Mouse (Mus musculus): ENCODE measurements around the gene Ggta1.

Gene Ggta1

DNA sequence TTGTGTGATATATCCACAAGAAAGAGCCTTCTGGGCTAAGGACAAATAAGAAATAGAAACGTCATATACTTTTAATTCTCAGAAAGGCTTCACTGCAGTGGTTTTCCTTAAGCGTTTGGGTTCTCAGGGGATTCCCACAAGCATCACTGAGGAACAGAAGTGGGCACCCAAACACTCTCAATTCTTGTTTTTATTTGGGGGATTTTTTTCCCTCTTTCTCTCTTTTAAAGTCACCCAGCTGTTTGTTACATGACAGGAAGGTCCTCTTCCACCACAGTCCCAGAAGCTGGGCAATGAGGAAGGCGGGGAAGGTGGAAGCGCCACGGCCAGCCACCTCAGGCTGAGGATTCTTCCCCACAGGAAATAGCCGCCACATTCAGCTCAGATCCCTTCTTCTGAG lies 46.6 kb downstream of the Ggta1 start:
- TF ChIP-seq GATA4 (IDR thresholded peaks at IDR 0.05; ENCODE audit: insufficient replicate concordance, low read length): no peak

DNA sequence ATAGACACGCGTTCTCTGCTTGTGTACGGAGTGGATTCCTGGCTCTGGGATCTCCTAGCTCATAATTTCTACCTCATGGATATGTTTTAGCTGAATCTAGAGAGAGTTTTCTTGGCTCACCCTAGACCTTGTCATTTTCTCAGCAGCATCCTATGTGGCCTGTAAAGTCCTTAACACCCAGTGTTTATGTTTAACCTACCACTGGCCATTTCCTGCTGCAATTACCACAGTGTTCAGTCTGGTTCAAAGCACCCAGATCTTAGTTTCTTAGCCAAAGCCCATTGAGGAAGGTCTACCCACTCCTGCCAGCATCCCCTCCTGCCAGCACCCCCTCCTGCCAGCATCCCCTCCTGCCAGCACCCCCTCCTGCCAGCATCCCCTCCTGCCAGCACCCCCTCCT lies 50.2 kb downstream of the Ggta1 start:
- TF ChIP-seq GATA4 (IDR thresholded peaks at IDR 0.05; ENCODE audit: insufficient replicate concordance, low read length): no peak

GRCm38 (mm10) chr2:35412246-35412645 lies 50.8 kb downstream of the Ggta1 start:
- no peak for TF ChIP-seq GATA4 (IDR thresholded peaks at IDR 0.05; ENCODE audit: insufficient replicate concordance, low read length)

DNA sequence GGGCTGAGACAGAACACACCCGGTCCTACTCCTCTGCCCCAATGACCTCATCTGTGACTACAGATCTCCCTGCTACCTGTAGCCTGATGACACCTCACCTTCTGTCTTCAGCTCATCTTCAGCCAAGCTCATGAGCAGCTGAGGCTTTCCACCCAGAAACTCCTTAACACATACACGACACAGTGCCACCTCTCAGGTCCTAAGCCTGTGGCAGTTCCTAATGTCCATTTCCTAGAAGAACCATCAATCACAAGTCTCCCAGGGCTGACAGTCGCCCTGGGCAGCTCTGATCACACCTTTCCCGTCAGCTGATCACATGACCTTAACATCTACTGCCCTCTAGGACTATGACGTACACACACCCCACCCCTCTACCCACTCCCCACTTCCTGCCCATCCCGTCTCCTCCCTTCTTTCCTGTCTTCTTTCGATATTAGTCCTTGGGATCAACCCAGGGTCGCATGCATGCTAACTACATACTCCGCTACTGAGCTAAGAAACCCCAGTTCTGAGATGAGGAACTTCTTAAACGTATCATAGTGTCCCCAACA lies 51.3 kb downstream of the Ggta1 start:
- no peak for TF ChIP-seq GATA4 (IDR thresholded peaks at IDR 0.05; ENCODE audit: insufficient replicate concordance, low read length)

GRCm38 (mm10) chr2:35409466-35409865 lies 53.6 kb downstream of the Ggta1 start:
- TF ChIP-seq GATA4 (IDR thresholded peaks at IDR 0.05; ENCODE audit: insufficient replicate concordance, low read length): no peak

- no peak for TF ChIP-seq GATA4 (IDR thresholded peaks at IDR 0.05; ENCODE audit: insufficient replicate concordance, low read length)
Measured at GRCm38 (mm10) chr2:35408409-35409110, 54.5 kb downstream of the Ggta1 start.

- no peak for TF ChIP-seq GATA4 (IDR thresholded peaks at IDR 0.05; ENCODE audit: insufficient replicate concordance, low read length)
Measured at GRCm38 (mm10) chr2:35407878-35408277, 55.2 kb downstream of the Ggta1 start.

DNA sequence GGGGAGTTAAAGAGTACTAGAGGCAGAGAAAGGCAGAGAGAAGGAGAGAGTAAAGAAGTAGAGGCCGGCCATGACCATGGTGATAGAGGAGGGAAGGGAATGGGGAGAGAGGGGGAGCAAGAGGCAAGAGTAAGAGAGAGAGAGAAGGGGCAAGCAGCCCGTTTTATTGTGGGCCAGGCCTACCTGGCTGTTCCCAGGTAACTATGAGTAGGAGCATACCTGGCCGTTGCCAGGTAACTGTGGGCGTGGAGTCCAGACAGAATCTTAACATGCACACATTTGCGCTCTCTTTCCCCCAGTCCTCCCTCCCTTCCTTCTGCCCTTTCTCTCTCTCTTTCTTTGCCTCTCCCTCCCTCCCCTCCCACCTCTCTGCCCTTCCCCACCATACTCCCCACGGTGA lies 55.8 kb downstream of the Ggta1 start:
- no peak for TF ChIP-seq GATA4 (IDR thresholded peaks at IDR 0.05; ENCODE audit: insufficient replicate concordance, low read length)

DNA sequence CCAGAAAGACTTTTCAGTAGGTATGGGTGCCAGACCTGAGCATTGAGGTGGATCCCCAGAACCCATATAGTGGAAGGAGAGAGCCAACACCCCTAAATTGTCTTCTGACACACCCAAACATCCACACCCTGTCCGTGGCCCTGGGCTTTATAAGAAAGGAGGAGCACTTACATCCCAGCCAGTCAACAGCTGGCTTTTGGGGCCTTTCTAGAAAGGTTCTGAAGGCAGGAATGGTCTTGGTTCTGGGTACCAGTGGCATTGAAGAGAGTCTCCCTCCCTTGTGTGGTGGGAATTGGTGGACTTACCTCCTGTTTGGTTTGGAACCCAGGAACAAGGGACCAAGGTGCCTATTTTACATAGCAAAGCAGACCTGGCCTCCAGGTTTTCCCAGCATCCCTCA lies 56.4 kb downstream of the Ggta1 start:
- TF ChIP-seq GATA4 (IDR thresholded peaks at IDR 0.05; ENCODE audit: insufficient replicate concordance, low read length): no peak

DNA sequence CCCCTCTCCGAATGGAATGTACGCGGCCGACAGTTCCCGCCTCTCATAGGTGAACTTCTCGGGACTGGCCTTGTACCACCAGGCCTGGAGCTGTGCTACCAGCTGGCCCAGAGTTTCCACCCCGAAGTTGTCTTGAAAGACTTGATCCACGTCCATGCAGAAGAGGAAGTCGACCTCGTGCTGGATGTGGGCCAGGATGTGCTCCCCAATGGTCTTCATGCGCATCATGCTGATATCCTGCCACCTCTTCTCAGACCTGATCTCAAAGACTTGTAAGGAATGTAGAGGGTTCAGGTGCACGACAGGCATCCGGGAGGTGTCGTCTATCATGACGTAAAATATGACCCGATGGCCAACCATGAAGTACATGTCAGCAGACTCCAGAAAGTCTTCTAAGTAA lies 60.6 kb downstream of the Ggta1 start:
- TF ChIP-seq GATA4 (IDR thresholded peaks at IDR 0.05; ENCODE audit: insufficient replicate concordance, low read length): no peak

GRCm38 (mm10) chr2:35400739-35401138 lies 62.3 kb downstream of the Ggta1 start:
- no peak for TF ChIP-seq GATA4 (IDR thresholded peaks at IDR 0.05; ENCODE audit: insufficient replicate concordance, low read length)

DNA sequence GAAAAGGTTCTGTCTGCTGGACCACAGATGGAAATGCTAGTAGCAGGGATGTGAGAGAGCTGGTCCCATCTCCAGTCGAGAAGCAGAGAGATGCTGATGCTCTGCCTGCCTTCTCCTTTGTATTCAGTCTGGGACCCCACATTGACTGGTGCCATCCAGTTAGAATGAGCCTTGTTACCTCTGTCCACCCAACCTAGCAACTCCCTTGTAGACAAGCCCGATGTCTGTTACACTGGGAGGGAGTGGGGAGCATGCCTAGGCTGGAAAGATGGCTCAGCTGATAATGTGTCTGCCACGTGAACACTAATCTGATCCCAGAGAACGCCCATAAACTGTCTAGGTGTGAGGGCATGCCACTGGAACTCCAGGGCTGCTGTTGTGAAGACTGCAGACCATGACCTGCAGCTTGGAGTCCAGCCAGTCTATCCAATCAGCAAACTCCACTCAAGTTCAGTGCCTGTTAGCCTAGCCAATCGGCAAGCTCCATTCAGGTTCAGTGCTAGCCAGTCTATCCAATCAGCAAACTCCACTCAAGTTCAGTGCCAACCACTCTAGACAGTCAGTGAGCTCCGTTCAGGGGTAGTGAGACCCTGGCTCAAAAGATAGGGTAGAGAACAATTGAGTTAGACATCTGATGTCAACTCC lies 64.7 kb downstream of the Ggta1 start:
- no peak for TF ChIP-seq GATA4 (IDR thresholded peaks at IDR 0.05; ENCODE audit: insufficient replicate concordance, low read length)

GRCm38 (mm10) chr2:35397590-35398173 lies 65.3 kb downstream of the Ggta1 start:
- TF ChIP-seq GATA4 (IDR thresholded peaks at IDR 0.05; ENCODE audit: insufficient replicate concordance, low read length): no peak

GRCm38 (mm10) chr2:35397096-35397495 lies 65.9 kb downstream of the Ggta1 start, which contains the start of gene 4930402F06Rik:
TSS of gene 4930402F06Rik (minus strand) at chr2:35397175.
- no peak for TF ChIP-seq GATA4 (IDR thresholded peaks at IDR 0.05; ENCODE audit: insufficient replicate concordance, low read length)

GRCm38 (mm10) chr2:35385441-35385871 lies 77.6 kb downstream of the Ggta1 start:
- no peak for TF ChIP-seq GATA4 (IDR thresholded peaks at IDR 0.05; ENCODE audit: insufficient replicate concordance, low read length)

- TF ChIP-seq GATA4 (IDR thresholded peaks at IDR 0.05; ENCODE audit: insufficient replicate concordance, low read length): no peak
Measured at GRCm38 (mm10) chr2:35379306-35379705, 83.7 kb downstream of the Ggta1 start.
